Mouse (Mus musculus) CH12.LX (cell line): ENCODE results near the gene Fbxl14.

ENCODE experiments used
- CTCF ChIP-seq, 2 experiments: IDR thresholded peaks in 1 of 2; conservative IDR thresholded peaks in 1 of 2; 2 replicates each; pipeline ENCODE4 v1.5.1; 2011 to 2012; ENCODE audit warnings: low read depth in 2 of 2, low read length in 2 of 2, improper control_type of control experiment in 1 of 2, inconsistent platforms in 1 of 2, mild to moderate bottlenecking in 1 of 2, moderate library complexity in 1 of 2
- ETS1 ChIP-seq: conservative IDR thresholded peaks from 2 replicates; pipeline ENCODE4 v1.6.1; 2012; ENCODE audit warnings: low read depth, mild to moderate bottlenecking, inconsistent platforms, low read length, improper control_type of control experiment, moderate library complexity
- HCFC1 ChIP-seq: IDR thresholded peaks from 2 replicates; pipeline ENCODE4 v1.6.1; 2012; ENCODE audit warnings: low read depth, mild to moderate bottlenecking, inconsistent platforms, low read length, improper control_type of control experiment
- MAFK ChIP-seq: IDR thresholded peaks from 2 replicates; pipeline ENCODE4 v1.6.1; 2011; ENCODE audit warnings: low read length, improper control_type of control experiment; ENCODE audit not compliant: insufficient replicate concordance
- MEF2A ChIP-seq: IDR thresholded peaks from 2 replicates; pipeline ENCODE4 v1.6.1; 2014; ENCODE audit warnings: low read depth, mild to moderate bottlenecking, inconsistent platforms, low read length, improper control_type of control experiment, borderline replicate concordance
- POLR2A ChIP-seq: IDR thresholded peaks from 2 replicates; pipeline ENCODE4 v1.6.1; 2011; ENCODE audit warnings: low read depth, mild to moderate bottlenecking, improper control_type of control experiment, low read length
- TCF12 ChIP-seq: IDR thresholded peaks from 2 replicates; pipeline ENCODE4 v1.6.1; 2014; ENCODE audit warnings: low read depth, mild to moderate bottlenecking, inconsistent platforms, low read length, improper control_type of control experiment
- USF1 ChIP-seq: IDR thresholded peaks from 2 replicates; pipeline ENCODE4 v1.6.1; 2014; ENCODE audit warnings: low read depth, mild to moderate bottlenecking, inconsistent platforms, low read length, improper control_type of control experiment

GRCm38 (mm10) chr6:119467785-119468059 is 11.7 kb upstream of the Fbxl14 start:
- no peak for TF ChIP-seq TCF12
- no peak for TF ChIP-seq USF1
- peak in 1 of 2 experiments; percentile 62; a peak in 2 of 4 replicates for TF ChIP-seq CTCF (conservative IDR thresholded peaks at IDR 0.05 in 1 of 2, IDR thresholded peaks at IDR 0.05 in 1 of 2; ENCODE audit: low read depth in 2 of 2, low read length in 2 of 2)
- no peak for TF ChIP-seq MEF2A
- TF ChIP-seq HCFC1, result no peak
- TF ChIP-seq ETS1, result no peak
- no peak for TF ChIP-seq POLR2A
- TF ChIP-seq MAFK, result no peak
